ENCODE assay signal across 8 mouse cellular contexts in genomic region chr6:53880530-53881234, GRCm38 (mm10).
A peak's percentile ranks its signal among the peaks of the same experiment; 100 is the strongest.
DNase-seq lines count a peak whose midpoint lies in the region; ATAC-seq and TF ChIP-seq lines count a peak whose summit lies in the region.

No protein-coding gene starts in this region.

- H3K9ac ChIP-seq in forebrain, embryonic 15.5 days (replicated peaks): peak overlapping the region; percentile 33; the same call in 1 of the 2 replicates
- H3K9ac ChIP-seq in midbrain, postnatal 0 days (replicated peaks; ENCODE audit: low read length, poor library complexity, severe bottlenecking): peak overlapping the region; percentile 24

- peak overlapping the region; percentile 31 for H3K4me3 ChIP-seq in forebrain, embryonic 15.5 days
- H3K4me3 ChIP-seq in midbrain, postnatal 0 days (ENCODE audit: low read depth, low read length): peak overlapping the region; percentile 16; the same call in 1 of the 2 replicates

- no peaks in the 10 kb centered on the region for H3K27me3 ChIP-seq in forebrain, embryonic 15.5 days
- H3K27me3 ChIP-seq in midbrain, postnatal 0 days (ENCODE audit: insufficient read depth, low read length): no peaks in the 10 kb centered on the region

- DNase-seq in heart, adult 11 months: peak; percentile 90
- DNase-seq in heart, postnatal 14 days: no peak
- DNase-seq in cerebellum, adult 11 months: peak; percentile 9
- DNase-seq in kidney, postnatal 36 days: peak; percentile 25 to 26
- peak; percentile 68 for DNase-seq in midbrain, postnatal 0 days (ENCODE audit: low spot score)
- DNase-seq in adrenal gland, adult 18-20 months (ENCODE audit: low spot score in 2 of 2): no peak
- no peak for DNase-seq in frontal cortex, postnatal 25 days (ENCODE audit: low spot score in 2 of 2)

- peak; percentile 66 for ATAC-seq in forebrain, embryonic 15.5 days (replicated peaks)
- peak; percentile 51; the same call in 1 of the 2 replicates for ATAC-seq in midbrain, postnatal 0 days (ENCODE audit: low FRiP score)

- no peaks in the 10 kb centered on the region for H3K9me3 ChIP-seq in forebrain, embryonic 15.5 days
- H3K9me3 ChIP-seq in midbrain, postnatal 0 days (ENCODE audit: low read length): no peaks in the 10 kb centered on the region

- H3K27ac ChIP-seq in forebrain, embryonic 15.5 days (replicated peaks): peak overlapping the region; percentile 51
- H3K27ac ChIP-seq in midbrain, postnatal 0 days (ENCODE audit: low read depth, low read length): peak overlapping the region; percentile 48; the same call in 1 of the 2 replicates

- intact Hi-C loops in heart, postnatal 14 days (cut with DNase I): no loop called here

- no peaks in the 10 kb centered on the region for H3K36me3 ChIP-seq in forebrain, embryonic 15.5 days
- no peaks in the 10 kb centered on the region for H3K36me3 ChIP-seq in midbrain, postnatal 0 days (ENCODE audit: insufficient read depth, low read length)

- peak overlapping the region; percentile 46 for H3K4me2 ChIP-seq in forebrain, embryonic 15.5 days (replicated peaks)
- H3K4me2 ChIP-seq in midbrain, postnatal 0 days (ENCODE audit: low read depth, low read length, poor library complexity, severe bottlenecking): peak overlapping the region; percentile 40

- WGBS in forebrain, embryonic 15.5 days: 1% methylated on average over 14 of the region's 14 CpGs
- WGBS in midbrain, postnatal 0 days: 5% methylated on average over 14 of the region's 14 CpGs

- no peak for TF ChIP-seq CTCF in midbrain, postnatal 0 days (IDR thresholded peaks at IDR 0.05)

- peaks cover 20% of the 10 kb centered on the region for H3K4me1 ChIP-seq in forebrain, embryonic 15.5 days
- peaks cover 9% of the 10 kb centered on the region for H3K4me1 ChIP-seq in midbrain, postnatal 0 days (ENCODE audit: insufficient read depth, low read length)

Comparison
In these comparisons a context has a peak if more than half of its experiments do, and no peak if none do; other contexts are left out.
1. DNase-seq: peak in heart, adult 11 months (single experiment), cerebellum, adult 11 months (single experiment), kidney, postnatal 36 days (2 of 2) and midbrain, postnatal 0 days (single experiment); none in heart, postnatal 14 days (0 of 2), adrenal gland, adult 18-20 months (0 of 2) and frontal cortex, postnatal 25 days (0 of 2).